Mouse (Mus musculus) urinary bladder, postnatal 14 days (tissue): ENCODE measurements around the gene Mcub.

ENCODE experiments used
- DNase-seq: peaks from one replicate; pipeline ENCODE4 v3.0.0; 2021; ENCODE audit warnings: low spot score

Mcub gene

DNA sequence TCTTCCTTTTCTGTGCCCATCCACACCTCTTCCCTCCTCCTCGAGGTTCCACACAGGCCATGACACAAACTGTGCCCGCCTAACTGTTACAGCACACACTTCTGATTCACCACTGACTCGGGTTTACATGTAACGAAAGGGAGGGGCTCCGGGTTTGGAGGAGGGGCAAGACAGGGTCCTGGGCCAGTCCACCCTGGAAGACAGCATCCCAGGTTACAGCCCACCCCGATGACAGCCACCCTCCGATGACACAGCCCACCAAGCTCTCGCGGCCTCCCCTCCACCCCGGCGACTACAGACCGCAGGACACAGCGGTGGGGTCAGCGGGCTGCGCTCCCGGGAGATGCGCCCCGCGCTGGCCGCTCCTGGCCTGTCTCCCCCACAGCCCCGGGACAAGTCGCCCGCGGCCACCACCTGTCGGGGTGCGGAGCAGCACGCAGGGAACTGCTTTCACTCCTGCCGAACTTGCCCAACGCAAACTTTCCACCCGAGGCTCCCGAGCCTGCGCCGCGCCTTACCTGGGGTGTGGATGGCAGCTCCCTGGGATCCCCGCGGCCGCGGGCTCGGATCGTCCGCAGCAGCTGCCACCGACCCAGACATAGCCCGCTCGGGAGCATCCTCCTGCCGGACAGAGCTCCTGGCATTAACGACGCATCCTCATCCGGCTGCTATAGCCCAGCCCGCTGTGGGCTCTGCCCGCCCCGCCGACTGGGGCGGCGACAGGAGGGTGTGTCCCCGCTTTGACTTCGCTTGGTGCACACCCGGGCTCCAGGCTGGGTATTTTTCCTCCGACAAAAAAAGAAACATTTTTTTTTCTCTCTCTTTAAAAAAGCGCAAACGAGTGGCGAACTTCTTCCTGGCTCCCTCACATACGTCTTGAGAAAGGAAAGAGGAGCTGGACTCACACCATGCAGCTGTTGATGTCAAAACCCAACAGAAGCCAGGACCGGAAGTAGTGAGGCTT, at the start of gene Mcub:
Gene Mcub (minus strand): TSS at position 775 of the 964 bp plus-strand sequence.
- peak; percentile 40 for DNase-seq

DNA sequence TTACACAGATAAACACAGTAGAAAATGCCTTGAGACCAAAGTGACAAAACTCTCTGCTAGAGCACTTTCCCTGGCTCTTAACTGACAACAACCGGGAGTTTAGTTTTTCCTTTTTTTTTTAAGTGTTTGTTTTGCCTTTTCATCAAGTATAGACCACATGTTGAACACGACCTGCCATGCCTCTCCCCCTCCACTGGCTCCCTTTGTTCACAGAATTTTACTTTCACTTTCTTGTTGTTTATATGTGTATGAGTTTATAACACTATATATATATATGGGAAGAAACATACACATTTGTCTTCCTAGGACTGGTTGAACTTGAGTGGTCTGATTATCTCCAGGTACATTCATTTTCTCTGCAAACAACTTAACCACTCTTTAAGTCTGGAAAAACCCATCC, 42.9 kb upstream of the Mcub start:
- no peak for DNase-seq

DNA sequence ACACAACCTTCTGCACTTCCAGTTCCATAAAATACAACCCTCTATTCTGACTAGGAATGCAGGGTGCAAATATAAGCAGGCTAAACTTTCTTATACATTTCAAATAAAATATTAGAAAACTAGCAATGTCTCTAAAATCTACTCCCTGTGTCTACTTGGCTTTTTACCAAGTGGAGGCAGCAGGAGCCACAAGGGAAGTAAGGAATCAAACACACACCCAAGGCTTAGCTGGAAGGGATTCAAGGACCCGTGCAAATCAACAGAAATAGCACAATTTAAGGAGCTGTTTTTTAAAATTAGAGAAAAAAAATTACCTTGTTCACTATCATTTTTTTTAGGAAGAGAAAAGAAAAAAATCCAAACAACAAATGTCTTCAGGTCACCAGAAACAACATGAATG, 41.2 kb upstream of the Mcub start:
- no peak for DNase-seq

DNA sequence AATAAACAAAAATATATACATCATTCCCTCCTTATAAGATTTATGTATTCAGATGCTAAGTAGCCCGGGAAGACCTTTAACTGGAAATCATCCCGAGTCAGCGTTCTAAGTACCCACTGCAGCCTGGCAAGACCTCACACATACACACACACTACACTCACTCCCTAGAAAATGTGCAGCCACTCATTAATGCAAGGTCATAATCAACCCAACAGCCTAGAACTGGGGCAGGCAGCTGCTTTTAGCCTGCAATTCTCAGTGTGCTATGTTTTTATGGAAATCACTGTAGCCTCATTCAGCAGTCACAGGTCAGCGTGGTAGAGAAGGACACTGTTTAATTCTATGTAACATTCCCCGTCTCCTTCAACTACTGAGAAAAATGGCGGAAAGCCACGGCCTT, 36.1 kb upstream of the Mcub start:
- no peak for DNase-seq

DNA sequence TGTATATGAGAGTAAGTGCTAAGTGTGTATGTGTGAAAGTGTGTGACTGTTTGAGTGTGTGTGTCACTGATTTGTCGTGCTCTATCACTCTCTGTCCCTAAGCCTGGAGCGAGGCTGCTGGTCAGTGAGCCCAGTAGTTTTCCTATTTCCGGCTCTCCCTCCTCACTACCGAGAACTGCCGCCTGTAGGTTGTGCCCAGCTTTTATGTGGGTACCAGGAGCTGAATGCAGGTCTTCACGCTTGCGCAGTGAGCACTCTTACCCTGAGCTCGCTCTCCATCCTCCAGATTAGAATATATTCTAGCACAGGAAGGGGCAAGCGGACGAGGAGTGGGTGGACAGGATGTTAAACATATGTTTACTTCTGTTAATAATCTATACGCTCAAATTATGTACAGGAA, 30.9 kb upstream of the Mcub start:
- no peak for DNase-seq

DNA sequence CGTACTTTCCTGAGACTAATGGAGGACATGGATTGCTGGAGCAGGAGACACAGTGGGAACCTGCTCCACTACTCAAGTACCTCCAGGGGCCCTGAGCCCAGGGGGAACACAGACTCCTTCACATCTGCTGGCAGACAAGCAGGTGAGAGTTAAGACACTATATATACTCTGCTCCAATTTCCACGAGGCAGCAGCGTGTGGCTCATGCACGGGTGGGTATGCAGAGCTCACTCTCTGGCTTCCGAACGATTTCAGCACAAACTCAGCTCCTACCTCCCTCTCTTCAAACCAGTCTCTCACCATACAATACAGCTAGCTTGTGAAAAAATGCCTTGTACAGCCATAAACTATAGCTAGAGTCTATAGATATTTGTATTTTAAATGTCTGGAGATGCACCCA, 28.5 kb upstream of the Mcub start:
- no peak for DNase-seq

DNA sequence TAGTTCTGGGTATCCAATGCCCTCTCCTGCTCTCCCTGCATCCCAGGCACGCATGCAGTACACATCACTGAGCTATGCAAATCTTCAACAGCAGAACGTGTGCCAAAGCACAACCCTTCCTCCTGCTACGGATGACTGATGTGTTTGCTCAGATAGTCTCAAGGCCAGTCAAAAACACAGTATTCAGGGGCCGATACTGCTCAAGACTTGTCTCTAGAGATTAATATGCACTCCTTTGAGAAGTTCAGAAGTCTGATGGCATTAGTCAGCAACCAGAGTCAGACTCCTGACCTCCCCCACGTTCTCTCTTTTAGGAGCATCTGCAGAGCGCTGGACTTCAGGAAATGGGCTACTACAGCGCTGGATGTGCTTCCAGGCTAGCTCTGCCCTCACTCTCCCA, 28.0 kb upstream of the Mcub start:
- peak; percentile 15 for DNase-seq

DNA sequence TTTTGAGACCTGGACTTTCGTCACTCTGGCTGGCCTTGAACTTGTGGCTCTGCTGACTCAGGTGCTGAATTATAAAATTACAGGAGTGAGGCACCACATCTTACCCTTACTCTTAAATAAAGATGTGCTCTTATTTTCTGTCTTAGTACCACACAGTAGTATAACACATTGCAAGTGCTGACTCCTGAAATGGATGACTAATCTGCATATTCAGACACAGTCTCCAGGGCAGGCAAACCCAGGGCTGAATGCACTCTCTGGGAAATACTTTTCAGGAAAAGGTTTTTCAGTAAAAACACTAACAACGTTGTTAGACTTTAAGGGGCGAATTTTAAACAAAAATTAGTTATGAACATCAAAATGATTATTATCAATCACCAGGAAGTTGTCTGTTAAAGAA, 27.3 kb upstream of the Mcub start:
- DNase-seq, result no peak

DNA sequence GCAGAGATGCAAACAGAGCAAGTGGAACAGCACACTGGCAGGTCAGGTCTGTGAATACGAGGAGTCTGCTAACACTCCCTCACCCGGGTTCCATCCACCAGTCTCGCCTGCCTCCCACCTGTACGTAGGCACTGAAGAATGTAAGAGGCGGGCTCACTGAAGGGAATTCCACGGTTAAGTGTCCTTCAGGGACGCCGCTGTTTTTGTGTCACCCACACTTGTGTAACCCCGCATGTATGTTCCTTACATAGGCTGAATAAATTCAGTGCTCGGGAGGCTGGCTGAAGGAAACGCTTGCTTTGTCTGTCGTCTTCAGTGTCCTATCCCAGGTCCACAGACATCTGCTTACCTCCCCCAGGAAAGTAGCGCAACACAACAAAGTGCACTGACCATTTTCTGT, 17.3 kb upstream of the Mcub start:
- no peak for DNase-seq

DNA sequence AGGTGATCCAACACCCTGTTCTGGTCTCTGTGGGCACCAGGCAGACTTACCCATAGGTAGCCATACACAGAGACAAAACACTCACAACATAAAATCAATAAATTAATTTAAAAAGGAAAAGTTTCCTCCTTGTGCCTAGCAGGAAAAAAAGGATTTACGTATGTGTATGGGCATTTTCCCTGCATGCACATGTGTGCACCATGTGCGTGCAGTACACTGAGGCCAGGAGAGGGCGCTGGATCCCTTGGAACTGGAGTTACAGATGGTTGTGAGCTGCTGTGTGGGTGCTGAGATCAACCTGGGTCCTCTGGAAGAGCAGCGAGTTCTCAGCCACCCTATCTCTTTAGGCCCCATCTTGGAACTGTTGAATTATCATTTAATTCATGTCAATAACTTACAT, 15.3 kb upstream of the Mcub start:
- no peak for DNase-seq

DNA sequence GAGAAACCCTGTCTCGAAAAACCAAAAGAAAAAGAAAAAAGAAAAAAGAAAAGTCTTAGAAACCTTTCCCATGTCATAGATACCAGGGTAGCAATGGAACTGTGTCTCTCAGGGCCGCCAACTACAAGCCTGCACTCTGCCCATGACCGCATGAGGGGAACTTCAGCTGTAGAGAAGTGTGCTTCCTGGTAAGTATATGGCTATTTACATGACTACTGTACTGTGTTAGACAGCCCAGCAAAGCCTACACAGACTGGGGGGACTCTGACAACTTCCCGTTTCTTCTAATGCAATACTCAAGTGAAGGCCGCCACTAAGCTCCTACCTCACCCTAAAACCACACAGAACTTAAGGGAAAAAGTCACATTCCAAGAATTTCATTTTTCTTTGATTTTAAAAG, 14.8 kb upstream of the Mcub start:
- DNase-seq, result no peak

DNA sequence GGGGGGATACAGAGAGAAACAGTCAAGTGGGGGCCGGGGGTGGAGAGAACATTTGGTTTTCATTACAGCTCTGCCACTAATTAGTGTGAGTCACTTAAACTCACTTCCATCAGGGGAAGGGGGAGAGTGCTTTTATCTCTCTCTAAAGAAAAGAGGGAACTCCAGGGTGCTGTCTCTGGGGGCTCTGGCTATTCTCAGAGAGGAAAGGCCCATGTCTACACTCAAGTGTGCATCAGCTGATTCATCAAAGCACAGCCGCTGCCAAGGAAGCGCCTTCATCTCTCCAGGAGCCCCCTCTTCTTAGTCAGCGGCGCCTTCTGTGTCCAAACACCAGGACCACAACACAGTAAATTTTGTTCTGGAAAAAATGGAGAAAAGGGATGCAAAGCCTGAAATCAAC, 12.3 kb upstream of the Mcub start:
- no peak for DNase-seq

DNA sequence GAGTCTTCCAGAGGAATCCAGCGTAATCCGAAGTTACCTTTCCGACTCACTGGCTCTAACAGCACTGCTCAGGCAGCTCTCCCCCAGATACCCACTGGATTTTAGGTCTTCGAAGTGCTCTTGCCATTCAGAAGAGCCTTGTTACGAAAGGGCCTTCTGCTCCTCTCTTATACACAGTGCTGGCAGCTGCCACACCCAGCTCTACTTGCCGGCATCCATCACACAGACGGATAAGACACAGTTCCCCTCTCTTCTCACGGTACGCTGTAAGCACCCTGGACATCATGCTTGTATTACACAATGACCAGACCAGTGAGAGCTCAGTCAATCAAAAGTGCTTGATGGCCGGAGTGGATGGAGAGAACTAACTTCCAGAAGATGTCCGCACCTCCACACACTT, 11.8 kb upstream of the Mcub start:
- DNase-seq, result no peak

DNA sequence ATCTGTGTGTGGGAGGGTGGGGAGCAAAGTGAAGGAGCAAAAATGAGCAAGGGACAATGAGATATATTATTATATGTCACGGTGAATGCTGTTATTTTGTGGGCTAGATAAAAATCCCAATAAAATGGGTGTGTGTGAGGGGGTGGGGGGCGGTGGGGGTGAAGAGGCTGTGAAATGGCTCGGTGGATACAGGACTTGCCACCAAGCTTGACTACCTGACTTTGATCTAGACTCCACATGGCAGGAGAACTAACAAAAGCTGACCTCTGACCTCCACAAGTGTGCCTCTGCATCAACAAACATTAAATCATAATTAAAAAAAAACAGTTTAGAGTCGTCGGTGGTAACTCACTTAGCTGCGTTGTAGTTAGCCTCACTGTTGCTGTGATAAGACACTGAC, 9.5 kb upstream of the Mcub start:
- no peak for DNase-seq

DNA sequence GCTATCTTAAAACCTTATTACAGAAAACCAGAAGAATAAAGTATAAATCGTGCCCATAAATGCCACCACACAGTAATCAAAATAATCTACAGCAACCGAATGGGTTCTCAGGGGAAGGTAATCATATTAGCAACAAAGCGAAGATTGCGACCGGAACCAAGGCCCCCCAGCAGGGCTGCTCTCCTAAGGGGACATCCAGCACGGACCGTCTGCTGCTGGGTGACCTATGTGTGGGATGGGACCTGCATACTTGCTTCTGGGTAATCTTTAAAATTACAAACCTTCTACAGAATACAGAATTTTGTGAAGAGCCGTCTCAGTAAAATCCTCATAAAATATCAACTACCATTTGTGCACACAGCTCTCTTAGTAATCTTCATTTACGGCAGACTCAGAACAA, 8.7 kb upstream of the Mcub start:
- DNase-seq, result no peak

DNA sequence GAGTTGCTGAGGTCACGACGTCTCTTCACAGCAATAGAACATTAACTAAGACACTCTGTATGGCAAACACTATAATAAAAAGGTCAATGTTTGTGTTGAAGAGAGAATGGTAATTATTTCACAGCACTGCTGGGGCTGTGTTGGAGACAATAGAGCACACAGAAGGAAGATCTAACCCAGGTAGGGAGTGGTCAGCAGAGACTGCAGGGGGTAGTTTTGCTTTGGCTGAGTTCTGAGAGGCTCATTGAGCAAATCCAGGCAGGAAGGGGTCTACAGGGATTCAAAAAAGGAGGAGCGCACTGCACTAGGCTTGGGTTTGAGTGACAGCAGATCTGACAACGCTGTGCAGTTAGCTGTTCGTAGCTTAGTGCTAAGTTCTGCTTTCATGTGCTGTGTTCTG, 6.3 kb upstream of the Mcub start:
- no peak for DNase-seq

DNA sequence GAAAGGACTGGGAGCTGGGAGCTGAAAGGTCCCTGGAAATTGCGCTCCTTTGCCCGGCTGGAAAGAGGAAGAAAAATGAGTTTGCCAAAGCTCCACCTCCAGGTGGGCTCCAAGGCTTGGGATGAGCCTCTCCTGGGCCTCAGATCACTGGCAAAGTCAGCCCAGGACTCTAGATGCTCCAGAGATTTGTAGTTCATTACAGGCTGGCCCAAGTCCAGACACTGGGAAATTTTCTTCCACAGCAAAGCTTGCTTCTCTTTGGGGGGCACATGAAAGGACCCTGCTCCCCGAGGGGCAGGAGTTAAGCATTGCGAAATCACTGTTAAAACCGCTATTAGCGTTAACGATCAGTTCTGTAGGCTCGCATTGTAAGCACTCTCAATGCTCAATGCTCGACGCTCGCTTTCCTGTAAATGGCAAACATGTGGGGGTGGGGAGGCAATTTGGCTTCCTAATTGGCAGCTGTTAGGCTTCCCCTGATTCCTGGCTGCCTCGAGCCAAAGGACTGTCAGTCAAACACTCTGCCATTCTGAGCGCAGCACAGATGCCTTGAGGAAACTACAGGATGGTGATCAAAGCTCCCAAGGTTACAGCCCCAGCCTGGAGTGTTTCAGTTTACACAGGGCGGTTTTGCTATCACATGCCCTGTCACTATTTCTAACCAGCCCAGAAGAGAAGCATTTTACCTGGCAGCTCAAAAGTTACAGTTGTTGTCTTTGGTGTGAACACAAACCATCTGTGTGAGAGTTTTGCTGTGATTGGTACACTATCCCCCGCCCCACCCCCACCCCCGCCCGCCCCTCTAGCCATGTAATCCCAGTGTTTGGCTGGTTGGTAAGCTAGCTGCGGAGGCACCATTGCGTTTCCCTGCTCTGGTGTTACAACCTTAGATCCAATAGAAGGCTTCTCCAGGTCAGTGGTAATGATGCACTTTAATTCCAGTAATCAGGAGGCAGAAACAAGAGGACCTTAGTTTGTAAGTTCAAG, 816 bp upstream of the Mcub start:
- no peak for DNase-seq

DNA sequence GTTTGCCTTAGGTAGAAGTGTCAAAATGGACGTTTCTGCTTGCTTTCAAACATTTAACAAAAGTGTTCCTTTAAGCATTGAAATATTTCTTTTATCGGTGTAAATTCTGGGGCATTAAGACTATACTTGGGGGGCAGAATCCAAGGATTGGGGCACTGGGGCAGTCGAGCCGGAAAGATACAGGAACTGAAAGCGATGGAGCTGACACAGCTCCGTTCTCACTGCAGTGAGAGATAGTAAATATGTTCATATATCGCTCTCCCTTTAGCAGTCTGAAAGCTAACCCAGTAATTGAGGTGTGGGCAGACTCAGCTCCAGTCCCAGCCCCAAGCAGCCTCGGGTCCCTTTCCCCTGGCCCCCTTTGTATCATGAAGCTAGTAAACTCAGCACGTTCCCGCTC, 975 bp downstream of the Mcub start:
- no peak for DNase-seq

DNA sequence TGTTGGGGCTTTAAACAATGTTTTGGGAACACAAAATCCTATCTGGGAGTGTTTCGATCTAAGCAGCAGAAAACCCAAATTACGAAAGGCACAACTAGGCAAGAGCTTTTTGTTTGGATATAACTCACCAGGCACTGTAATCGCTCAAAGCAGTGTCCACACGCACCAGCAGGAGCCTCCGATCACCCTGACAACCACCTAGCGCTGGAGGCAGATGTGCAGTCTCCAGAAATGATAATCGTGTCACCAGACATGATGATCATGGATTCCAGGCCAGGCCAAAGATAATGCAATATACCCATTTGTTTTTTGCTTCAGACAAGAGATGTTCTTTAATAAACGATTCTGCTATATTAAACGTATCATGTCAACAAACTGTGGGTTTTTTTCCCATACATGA, 2.1 kb downstream of the Mcub start:
- DNase-seq, result no peak

DNA sequence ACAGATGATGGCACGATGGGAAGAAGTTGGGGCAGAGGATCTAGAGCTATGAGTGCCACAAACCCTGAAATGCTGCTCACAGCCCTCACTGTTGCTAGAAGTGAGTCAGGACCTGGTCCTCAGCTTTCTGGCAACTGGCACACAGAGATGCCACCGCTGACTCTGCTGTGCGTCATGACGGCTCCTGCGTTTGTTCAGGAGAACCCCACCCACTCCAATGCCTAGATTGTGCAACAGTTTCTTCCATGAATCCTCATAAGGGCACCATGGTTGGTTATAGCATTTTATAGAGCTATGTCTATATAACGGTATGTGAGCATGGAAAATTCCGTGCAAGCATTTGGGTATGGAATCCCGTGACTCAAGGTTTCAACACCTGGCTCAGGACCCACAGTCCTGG, 5.3 kb downstream of the Mcub start:
- DNase-seq, result no peak

DNA sequence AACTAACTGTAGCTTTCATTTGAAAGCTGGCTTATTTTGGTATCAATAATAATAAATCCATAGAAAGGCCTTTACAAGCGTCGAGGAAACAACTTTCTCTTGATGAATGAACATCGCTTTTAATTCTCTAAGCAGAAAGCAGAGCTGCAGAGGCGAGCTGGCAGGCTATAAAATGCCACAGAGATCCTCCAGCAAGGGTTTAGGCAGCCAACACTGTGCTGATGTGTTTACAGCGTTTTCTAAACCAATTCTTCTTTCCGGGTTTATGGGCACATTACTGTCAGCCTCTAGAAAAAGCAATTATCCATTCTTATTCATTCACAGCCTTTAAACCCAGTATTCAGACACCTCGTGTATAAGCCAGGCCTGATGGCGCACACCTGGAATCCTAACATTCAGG, 7.5 kb downstream of the Mcub start:
- DNase-seq, result no peak

DNA sequence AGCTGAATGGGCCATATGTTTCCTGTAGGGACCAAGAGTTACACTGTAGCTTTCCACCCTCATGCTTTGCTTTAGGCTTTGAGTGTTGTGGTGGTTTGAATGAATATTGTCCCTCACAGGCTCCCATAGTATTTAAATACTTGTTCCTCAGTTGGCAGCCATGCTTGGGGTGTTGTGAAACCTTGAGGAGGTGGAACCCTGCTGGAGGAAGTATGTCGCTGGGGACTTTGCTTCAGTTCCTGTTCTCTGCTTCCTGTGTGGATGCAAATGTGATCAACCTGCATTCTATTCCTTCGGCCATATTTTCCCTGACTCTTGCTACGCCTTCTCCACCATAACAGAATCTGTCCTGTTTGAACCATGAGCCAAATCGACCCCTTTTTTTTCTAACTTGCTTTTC, 16.7 kb downstream of the Mcub start:
- DNase-seq, result no peak

DNA sequence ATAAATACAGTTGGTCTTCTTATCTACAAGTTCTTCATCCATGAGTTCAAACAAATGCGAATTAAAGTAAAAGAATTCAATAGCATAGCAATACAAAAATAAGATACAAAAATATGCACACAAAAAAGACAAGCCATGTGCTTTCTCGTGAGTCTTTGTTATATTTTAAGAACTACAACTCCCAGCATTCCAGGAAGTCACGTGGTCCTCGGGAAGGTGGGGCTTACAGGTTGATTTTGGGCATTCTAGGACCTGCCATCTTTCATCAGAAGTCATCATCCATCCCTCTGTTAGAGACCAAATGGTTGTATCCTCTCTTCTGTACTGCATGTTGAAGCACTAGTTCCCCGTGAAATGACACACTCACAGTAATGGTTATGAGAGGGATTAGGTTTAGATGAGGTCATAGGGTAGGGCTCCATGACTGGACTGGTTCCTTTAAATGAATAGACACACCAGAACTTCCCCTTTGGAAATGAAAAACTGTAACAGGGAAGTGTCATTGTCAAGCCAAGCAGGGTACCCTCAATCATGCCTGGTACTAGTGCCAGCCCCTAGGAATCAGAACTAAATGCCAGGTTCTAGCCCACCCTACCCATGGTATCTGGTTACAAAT, 20.7 kb downstream of the Mcub start:
- DNase-seq, result no peak
